Mouse (Mus musculus): ENCODE results near the gene Ankrd53.

Gene Ankrd53

GRCm38 (mm10) chr6:83762344-83762743, at the start of gene Ankrd53:
Ankrd53 (plus strand) TSS chr6:83762644.
- DNase-seq (ENCODE audit: extremely low read depth, low read depth, low spot score) = no peak

- no peak for DNase-seq (ENCODE audit: extremely low read depth, low read depth, low spot score)
Measured at GRCm38 (mm10) chr6:83713271-83714136, 48.9 kb upstream of the Ankrd53 start.

GRCm38 (mm10) chr6:83714221-83715123, 48.0 kb upstream of the Ankrd53 start:
- no peak for DNase-seq (ENCODE audit: extremely low read depth, low read depth, low spot score)

- no peak for DNase-seq (ENCODE audit: extremely low read depth, low read depth, low spot score)
Measured at GRCm38 (mm10) chr6:83715461-83716196, 46.8 kb upstream of the Ankrd53 start.

- no peak for DNase-seq (ENCODE audit: extremely low read depth, low read depth, low spot score)
Measured at GRCm38 (mm10) chr6:83717026-83717425, 45.4 kb upstream of the Ankrd53 start.

- DNase-seq (ENCODE audit: extremely low read depth, low read depth, low spot score) = no peak
Measured at GRCm38 (mm10) chr6:83722526-83722925, 39.9 kb upstream of the Ankrd53 start.

- DNase-seq (ENCODE audit: extremely low read depth, low read depth, low spot score) = no peak
Measured at GRCm38 (mm10) chr6:83727178-83727577, 35.3 kb upstream of the Ankrd53 start.

GRCm38 (mm10) chr6:83728488-83728887, 34.0 kb upstream of the Ankrd53 start:
- DNase-seq (ENCODE audit: extremely low read depth, low read depth, low spot score) = no peak

GRCm38 (mm10) chr6:83729350-83729970, 33.0 kb upstream of the Ankrd53 start:
- no peak for DNase-seq (ENCODE audit: extremely low read depth, low read depth, low spot score)

GRCm38 (mm10) chr6:83731128-83731527, 31.3 kb upstream of the Ankrd53 start:
- DNase-seq (ENCODE audit: extremely low read depth, low read depth, low spot score) = no peak

GRCm38 (mm10) chr6:83737311-83737710, 25.1 kb upstream of the Ankrd53 start:
- no peak for DNase-seq (ENCODE audit: extremely low read depth, low read depth, low spot score)

GRCm38 (mm10) chr6:83738596-83738995, 23.8 kb upstream of the Ankrd53 start:
- DNase-seq (ENCODE audit: extremely low read depth, low read depth, low spot score) = no peak

GRCm38 (mm10) chr6:83742761-83743160, 19.7 kb upstream of the Ankrd53 start, which contains the start of gene Atp6v1b1:
Atp6v1b1 (plus strand) TSS chr6:83742990.
- DNase-seq (ENCODE audit: extremely low read depth, low read depth, low spot score) = no peak

- no peak for DNase-seq (ENCODE audit: extremely low read depth, low read depth, low spot score)
Measured at GRCm38 (mm10) chr6:83743212-83743611, 19.2 kb upstream of the Ankrd53 start.

GRCm38 (mm10) chr6:83744126-83744525, 18.3 kb upstream of the Ankrd53 start:
- DNase-seq (ENCODE audit: extremely low read depth, low read depth, low spot score) = no peak

- peak; percentile 16 for DNase-seq (ENCODE audit: extremely low read depth, low read depth, low spot score)
Measured at GRCm38 (mm10) chr6:83744557-83744956, 17.9 kb upstream of the Ankrd53 start.

- DNase-seq (ENCODE audit: extremely low read depth, low read depth, low spot score) = no peak
Measured at GRCm38 (mm10) chr6:83745466-83745865, 17.0 kb upstream of the Ankrd53 start.

GRCm38 (mm10) chr6:83749286-83749685, 13.2 kb upstream of the Ankrd53 start:
- no peak for DNase-seq (ENCODE audit: extremely low read depth, low read depth, low spot score)

- DNase-seq (ENCODE audit: extremely low read depth, low read depth, low spot score) = no peak
Measured at GRCm38 (mm10) chr6:83750171-83750684, 12.2 kb upstream of the Ankrd53 start.

- no peak for DNase-seq (ENCODE audit: extremely low read depth, low read depth, low spot score)
Measured at GRCm38 (mm10) chr6:83756051-83756450, 6.4 kb upstream of the Ankrd53 start.
